Mouse (Mus musculus): ENCODE data around the gene Tnip1. TPM values are rescaled to one million over a fixed set of nuclear protein-coding genes. Genes with fewer than 3 reads are reported as not detected.

The Tnip1 gene
- polyA plus RNA-seq, 1 experiment from 2014 or later, result 13.2 TPM

DNA sequence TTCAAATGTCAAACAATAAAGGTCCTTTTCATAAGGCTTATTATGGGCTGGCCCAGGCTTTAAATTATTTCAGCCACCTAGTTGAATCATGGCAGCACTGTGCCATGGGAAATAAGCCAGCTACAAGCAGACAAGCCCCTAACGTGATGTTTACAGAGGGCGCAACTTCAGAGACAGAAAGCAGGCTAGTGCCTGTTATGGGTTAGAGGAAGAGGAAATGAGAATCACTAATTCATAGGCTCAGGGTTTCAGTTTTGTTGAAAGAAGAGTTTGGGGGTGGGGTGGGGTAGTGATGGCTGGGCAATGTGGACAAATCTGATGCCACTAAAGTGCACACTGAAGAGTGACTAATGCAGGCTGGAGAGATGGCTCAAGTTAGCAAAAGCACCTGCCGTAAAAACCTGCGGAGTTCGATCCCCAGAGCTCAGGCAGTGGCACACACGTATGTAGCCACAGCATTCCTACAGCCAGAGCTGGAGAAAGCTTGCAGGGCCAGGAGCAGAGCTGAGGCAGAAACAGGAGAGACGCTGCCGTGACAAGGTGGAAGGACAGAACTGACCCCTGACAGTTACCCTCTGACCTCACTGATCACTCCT, 26.1 kb upstream of the Tnip1 start:
- DNase-seq (ENCODE audit: low spot score), result no peak
- Histone ChIP-seq H3K9ac (ENCODE audit: low read length) (no peak overlapping the region), H3K4me1 (ENCODE audit: control insufficient read depth, insufficient read depth, low read length) (no peaks in the 10 kb centered on the region), H3K4me2 (ENCODE audit: low read depth) (no peak overlapping the region), H3K27ac (ENCODE audit: low read depth, low read length) (no peak overlapping the region), H3K27me3 (ENCODE audit: control insufficient read depth, insufficient read depth, low read length) (no peaks in the 10 kb centered on the region), H3K9me3 (ENCODE audit: control insufficient read depth, low read length) (no peaks in the 10 kb centered on the region), H3K4me3 (ENCODE audit: low read depth, low read length) (no peak overlapping the region), H3K36me3 (ENCODE audit: control insufficient read depth, insufficient read depth, low read length) (no peaks in the 10 kb centered on the region)
- ATAC-seq (ENCODE audit: insufficient read depth, low FRiP score, low TSS enrichment), result no peak
- WGBS, result 75% methylated on average over 8 of the region's 8 CpGs

DNA sequence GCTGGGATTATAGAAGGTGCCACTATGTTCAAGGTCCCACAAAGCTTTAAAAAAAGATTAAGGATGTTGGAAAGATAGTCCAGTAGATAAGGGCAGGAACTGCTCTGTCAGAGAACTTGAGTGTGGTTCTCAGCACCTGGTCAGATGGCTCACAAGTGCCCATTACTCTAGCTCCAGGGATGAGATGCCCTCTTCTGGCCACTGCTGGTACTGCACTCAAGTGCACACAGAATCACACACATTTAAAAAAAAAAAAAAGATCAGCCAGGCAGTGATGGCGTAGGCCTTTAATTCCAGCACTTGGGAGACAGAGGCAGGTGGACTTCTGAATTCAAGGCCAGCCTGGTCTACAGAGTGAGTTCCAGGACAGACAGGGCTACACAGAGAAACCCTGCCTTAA, 25.3 kb upstream of the Tnip1 start:
- Histone ChIP-seq H3K4me3 (ENCODE audit: low read depth, low read length) (no peak overlapping the region), H3K36me3 (ENCODE audit: control insufficient read depth, insufficient read depth, low read length) (no peaks in the 10 kb centered on the region), H3K9me3 (ENCODE audit: control insufficient read depth, low read length) (no peaks in the 10 kb centered on the region), H3K27ac (ENCODE audit: low read depth, low read length) (no peak overlapping the region), H3K4me2 (ENCODE audit: low read depth) (no peak overlapping the region), H3K27me3 (ENCODE audit: control insufficient read depth, insufficient read depth, low read length) (no peaks in the 10 kb centered on the region), H3K9ac (ENCODE audit: low read length) (no peak overlapping the region), H3K4me1 (ENCODE audit: control insufficient read depth, insufficient read depth, low read length) (no peaks in the 10 kb centered on the region)
- WGBS, result 85% methylated on average over 1 of the region's 1 CpGs
- ATAC-seq (ENCODE audit: insufficient read depth, low FRiP score, low TSS enrichment), result no peak
- DNase-seq (ENCODE audit: low spot score), result no peak

DNA sequence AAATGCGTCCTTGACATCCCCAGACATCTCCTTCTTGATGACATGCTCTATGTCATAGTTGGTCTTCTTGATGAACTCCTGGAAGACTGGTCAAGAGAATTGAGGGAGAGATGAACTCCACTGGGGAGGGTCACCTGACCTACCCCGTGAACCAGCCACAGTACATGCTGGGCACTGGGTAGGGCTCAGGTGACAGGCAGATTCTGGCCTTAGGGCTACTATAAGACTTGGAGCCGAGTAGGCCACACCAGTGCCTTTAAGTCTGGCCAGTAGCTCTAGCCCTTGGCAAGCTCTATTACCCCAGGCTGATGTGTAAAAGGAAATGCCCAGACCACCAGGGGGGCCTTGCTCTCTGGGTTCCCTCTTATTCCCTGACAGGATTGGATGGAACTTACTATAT, 22.4 kb upstream of the Tnip1 start:
- ATAC-seq (ENCODE audit: insufficient read depth, low FRiP score, low TSS enrichment) (no peak), DNase-seq (ENCODE audit: low spot score) (no peak)
- H3K27me3 ChIP-seq (ENCODE audit: control insufficient read depth, insufficient read depth, low read length), result no peaks in the 10 kb centered on the region
- no peak overlapping the region for H3K4me3 ChIP-seq (ENCODE audit: low read depth, low read length)
- H3K9ac ChIP-seq (ENCODE audit: low read length), result no peak overlapping the region
- WGBS, result 90% methylated on average over 3 of the region's 3 CpGs
- H3K36me3 ChIP-seq (ENCODE audit: control insufficient read depth, insufficient read depth, low read length), result no peaks in the 10 kb centered on the region
- no peaks in the 10 kb centered on the region for H3K4me1 ChIP-seq (ENCODE audit: control insufficient read depth, insufficient read depth, low read length)
- no peaks in the 10 kb centered on the region for H3K9me3 ChIP-seq (ENCODE audit: control insufficient read depth, low read length)
- H3K4me2 ChIP-seq (ENCODE audit: low read depth), result no peak overlapping the region
- H3K27ac ChIP-seq (ENCODE audit: low read depth, low read length), result no peak overlapping the region

DNA sequence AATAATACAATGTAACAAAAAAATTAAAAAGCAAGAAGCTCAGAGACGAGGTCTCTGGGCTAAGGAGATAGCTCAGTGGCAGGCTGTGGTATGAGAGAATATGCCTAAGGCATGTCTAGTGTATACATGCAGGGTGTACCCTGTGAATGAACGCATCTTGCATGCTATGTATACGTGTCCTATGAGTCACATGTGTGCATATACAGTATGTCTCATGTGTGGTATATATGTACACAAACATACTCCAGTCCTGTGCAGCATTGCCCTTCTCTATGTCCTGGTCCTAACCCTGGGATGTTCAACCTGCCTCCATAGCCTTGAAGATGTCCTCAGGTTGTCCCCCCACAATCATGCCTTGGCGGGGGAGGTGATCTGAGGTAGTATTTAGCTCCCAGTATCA, 21.9 kb upstream of the Tnip1 start:
- Histone ChIP-seq H3K27ac (ENCODE audit: low read depth, low read length) (no peak overlapping the region), H3K4me1 (ENCODE audit: control insufficient read depth, insufficient read depth, low read length) (no peaks in the 10 kb centered on the region), H3K4me3 (ENCODE audit: low read depth, low read length) (no peak overlapping the region), H3K9me3 (ENCODE audit: control insufficient read depth, low read length) (no peaks in the 10 kb centered on the region), H3K4me2 (ENCODE audit: low read depth) (no peak overlapping the region), H3K9ac (ENCODE audit: low read length) (no peak overlapping the region), H3K36me3 (ENCODE audit: control insufficient read depth, insufficient read depth, low read length) (no peaks in the 10 kb centered on the region), H3K27me3 (ENCODE audit: control insufficient read depth, insufficient read depth, low read length) (no peaks in the 10 kb centered on the region)
- WGBS, result 59% methylated on average over 4 of the region's 4 CpGs
- no peak for ATAC-seq (ENCODE audit: insufficient read depth, low FRiP score, low TSS enrichment)
- DNase-seq (ENCODE audit: low spot score), result no peak

DNA sequence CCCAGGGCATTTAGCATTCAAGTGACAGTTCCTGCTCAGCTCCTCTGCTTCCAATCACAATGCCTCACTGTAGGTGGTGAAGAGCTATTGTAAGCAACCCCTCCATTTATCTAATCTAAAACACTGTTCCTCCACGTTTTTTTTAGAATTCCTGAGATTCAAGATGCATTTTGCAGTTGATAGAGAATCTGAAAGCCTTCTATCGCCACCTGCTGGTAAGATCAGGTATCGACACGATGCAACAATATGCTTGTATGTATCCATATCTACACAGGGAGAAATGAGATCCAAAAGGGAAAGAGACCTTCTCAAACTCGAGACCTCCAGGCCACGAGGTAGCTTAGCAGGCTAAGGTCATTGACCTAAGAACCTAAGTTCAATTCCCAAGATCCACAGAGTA, 21.4 kb upstream of the Tnip1 start:
- H3K36me3 ChIP-seq (ENCODE audit: control insufficient read depth, insufficient read depth, low read length), result no peaks in the 10 kb centered on the region
- H3K9me3 ChIP-seq (ENCODE audit: control insufficient read depth, low read length), result no peaks in the 10 kb centered on the region
- DNase-seq (ENCODE audit: low spot score), result peak; percentile 79
- H3K27me3 ChIP-seq (ENCODE audit: control insufficient read depth, insufficient read depth, low read length), result no peaks in the 10 kb centered on the region
- H3K4me1 ChIP-seq (ENCODE audit: control insufficient read depth, insufficient read depth, low read length), result no peaks in the 10 kb centered on the region
- 5% methylated on average over 6 of the region's 6 CpGs for WGBS
- H3K4me2 ChIP-seq (ENCODE audit: low read depth), result no peak overlapping the region
- H3K9ac ChIP-seq (ENCODE audit: low read length), result no peak overlapping the region
- no peak overlapping the region for H3K4me3 ChIP-seq (ENCODE audit: low read depth, low read length)
- no peak overlapping the region for H3K27ac ChIP-seq (ENCODE audit: low read depth, low read length)
- ATAC-seq (ENCODE audit: insufficient read depth, low FRiP score, low TSS enrichment), result no peak

DNA sequence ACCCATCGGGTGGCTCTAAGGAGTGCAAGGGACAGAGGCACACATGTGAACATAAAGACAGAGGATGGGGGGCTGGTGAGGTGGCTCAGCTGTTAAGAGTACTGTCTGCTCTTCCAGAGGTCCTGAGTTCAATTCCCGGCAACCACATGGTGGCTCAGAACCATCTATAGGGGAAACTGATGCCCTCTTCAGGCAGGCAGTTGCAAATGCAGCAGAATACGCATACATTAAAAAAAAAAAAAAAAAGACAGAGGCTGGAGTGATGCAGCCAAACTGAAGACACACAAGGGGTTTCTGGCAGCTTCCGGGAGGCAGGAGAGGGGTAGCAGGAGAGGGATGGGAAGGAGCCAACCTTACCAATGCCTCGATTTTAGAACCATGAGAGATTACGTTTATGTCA, 19.8 kb upstream of the Tnip1 start:
- Histone ChIP-seq H3K4me1 (ENCODE audit: control insufficient read depth, insufficient read depth, low read length) (no peaks in the 10 kb centered on the region), H3K9me3 (ENCODE audit: control insufficient read depth, low read length) (no peaks in the 10 kb centered on the region), H3K27ac (ENCODE audit: low read depth, low read length) (no peak overlapping the region), H3K4me3 (ENCODE audit: low read depth, low read length) (no peak overlapping the region), H3K9ac (ENCODE audit: low read length) (no peak overlapping the region), H3K4me2 (ENCODE audit: low read depth) (no peak overlapping the region), H3K36me3 (ENCODE audit: control insufficient read depth, insufficient read depth, low read length) (no peaks in the 10 kb centered on the region), H3K27me3 (ENCODE audit: control insufficient read depth, insufficient read depth, low read length) (no peaks in the 10 kb centered on the region)
- ATAC-seq (ENCODE audit: insufficient read depth, low FRiP score, low TSS enrichment) (no peak), DNase-seq (ENCODE audit: low spot score) (no peak)
- 91% methylated on average over 6 of the region's 6 CpGs for WGBS

DNA sequence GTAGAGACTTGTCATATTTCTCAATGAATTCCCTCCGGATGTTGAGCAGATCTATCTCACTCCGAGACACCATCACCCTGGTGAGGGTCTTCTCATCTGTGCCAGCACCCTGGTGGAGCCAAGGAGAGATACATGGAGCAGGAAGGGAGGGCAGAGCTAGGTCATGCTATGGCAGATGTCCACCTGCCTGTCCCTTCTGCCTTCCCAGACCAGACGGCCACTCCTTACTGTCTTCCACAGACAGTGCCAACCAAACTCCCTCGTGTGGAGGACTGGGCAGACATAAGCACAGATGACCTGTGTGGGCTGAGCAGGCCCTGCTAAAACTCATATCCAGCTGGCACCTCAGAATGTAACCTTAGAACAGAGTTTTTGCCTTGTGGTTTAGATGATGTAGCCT, 18.9 kb upstream of the Tnip1 start:
- no peak overlapping the region for H3K9ac ChIP-seq (ENCODE audit: low read length)
- H3K4me1 ChIP-seq (ENCODE audit: control insufficient read depth, insufficient read depth, low read length), result no peaks in the 10 kb centered on the region
- H3K4me3 ChIP-seq (ENCODE audit: low read depth, low read length), result no peak overlapping the region
- no peaks in the 10 kb centered on the region for H3K9me3 ChIP-seq (ENCODE audit: control insufficient read depth, low read length)
- DNase-seq (ENCODE audit: low spot score) (no peak), ATAC-seq (ENCODE audit: insufficient read depth, low FRiP score, low TSS enrichment) (no peak)
- H3K36me3 ChIP-seq (ENCODE audit: control insufficient read depth, insufficient read depth, low read length), result no peaks in the 10 kb centered on the region
- H3K27me3 ChIP-seq (ENCODE audit: control insufficient read depth, insufficient read depth, low read length), result no peaks in the 10 kb centered on the region
- H3K27ac ChIP-seq (ENCODE audit: low read depth, low read length), result no peak overlapping the region
- 88% methylated on average over 4 of the region's 4 CpGs for WGBS
- no peak overlapping the region for H3K4me2 ChIP-seq (ENCODE audit: low read depth)

DNA sequence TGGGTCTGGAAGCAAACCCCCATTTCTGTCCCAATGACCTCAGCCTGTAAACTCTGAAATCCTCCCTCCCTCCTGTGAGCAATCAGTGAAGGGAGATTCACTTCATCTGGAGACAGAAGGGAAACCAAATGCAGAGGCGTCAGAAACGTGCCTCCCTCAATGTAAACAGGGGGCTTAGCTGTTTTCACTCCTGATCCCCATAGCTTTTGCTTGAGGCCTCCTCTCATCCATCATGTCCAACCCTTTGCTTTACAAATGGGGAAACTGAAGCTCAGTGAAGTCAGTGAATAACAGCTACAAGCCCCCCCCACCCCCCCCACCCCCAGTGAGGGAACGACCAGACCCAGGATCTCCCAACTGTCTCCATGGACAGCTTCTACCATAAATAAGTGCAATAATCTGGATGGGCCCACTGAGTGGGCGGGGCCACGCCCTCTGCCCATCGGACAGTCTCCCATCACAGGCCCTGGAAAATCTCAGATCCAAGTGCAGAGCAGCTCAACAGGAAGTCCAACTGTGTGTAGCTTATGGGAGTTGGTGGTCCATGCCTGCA, 14.7 kb upstream of the Tnip1 start:
- no peak overlapping the region for H3K4me2 ChIP-seq (ENCODE audit: low read depth)
- no peak overlapping the region for H3K4me3 ChIP-seq (ENCODE audit: low read depth, low read length)
- no peak overlapping the region for H3K9ac ChIP-seq (ENCODE audit: low read length)
- H3K36me3 ChIP-seq (ENCODE audit: control insufficient read depth, insufficient read depth, low read length), result no peaks in the 10 kb centered on the region
- WGBS, result 53% methylated on average over 6 of the region's 6 CpGs
- no peak overlapping the region for H3K27ac ChIP-seq (ENCODE audit: low read depth, low read length)
- DNase-seq (ENCODE audit: low spot score) (no peak), ATAC-seq (ENCODE audit: insufficient read depth, low FRiP score, low TSS enrichment) (no peak)
- H3K27me3 ChIP-seq (ENCODE audit: control insufficient read depth, insufficient read depth, low read length), result no peaks in the 10 kb centered on the region
- H3K9me3 ChIP-seq (ENCODE audit: control insufficient read depth, low read length), result no peaks in the 10 kb centered on the region
- H3K4me1 ChIP-seq (ENCODE audit: control insufficient read depth, insufficient read depth, low read length), result peaks cover 5% of the 10 kb centered on the region; the same call in 1 of the 2 replicates

DNA sequence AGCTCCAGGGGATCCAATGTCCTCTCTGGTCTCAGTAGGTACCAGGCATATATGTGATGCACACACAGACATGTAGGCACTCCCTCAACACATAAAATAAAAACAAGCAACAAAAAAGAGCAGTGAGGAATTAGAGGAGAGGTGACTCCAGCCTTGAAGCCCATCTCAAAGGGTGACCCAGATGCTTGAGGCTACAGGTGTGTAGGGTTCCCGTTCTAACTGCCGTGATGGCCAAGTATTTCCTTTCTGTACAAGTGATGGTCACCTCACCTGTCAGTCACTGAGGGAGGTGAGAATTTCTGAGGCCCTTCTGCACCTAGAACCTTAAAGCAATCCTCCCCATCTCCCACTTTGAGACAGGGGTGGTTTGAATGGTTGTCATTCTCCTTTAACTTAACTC, 13.6 kb upstream of the Tnip1 start:
- Histone ChIP-seq H3K4me2 (ENCODE audit: low read depth) (no peak overlapping the region), H3K9me3 (ENCODE audit: control insufficient read depth, low read length) (no peaks in the 10 kb centered on the region), H3K27ac (ENCODE audit: low read depth, low read length) (no peak overlapping the region), H3K4me1 (ENCODE audit: control insufficient read depth, insufficient read depth, low read length) (peaks cover 5% of the 10 kb centered on the region; the same call in 1 of the 2 replicates), H3K9ac (ENCODE audit: low read length) (no peak overlapping the region), H3K27me3 (ENCODE audit: control insufficient read depth, insufficient read depth, low read length) (no peaks in the 10 kb centered on the region), H3K36me3 (ENCODE audit: control insufficient read depth, insufficient read depth, low read length) (no peaks in the 10 kb centered on the region), H3K4me3 (ENCODE audit: low read depth, low read length) (no peak overlapping the region)
- DNase-seq (ENCODE audit: low spot score) (no peak), ATAC-seq (ENCODE audit: insufficient read depth, low FRiP score, low TSS enrichment) (no peak)
- 94% methylated on average over 2 of the region's 2 CpGs for WGBS

All from neural tube, embryonic 11.5 days (tissue).